Mouse (Mus musculus) hindbrain, embryonic 12.5 days (tissue): Measurements from ENCODE around the gene Cfap74. TPM values are rescaled to one million over a fixed set of nuclear protein-coding genes. Genes with fewer than 3 reads are reported as not detected.
A peak's percentile ranks its signal among the peaks of the same experiment; 100 is the strongest.
"Not testable (repeated sequence)": the region's sequence is repeated elsewhere in the genome, so short reads cannot be mapped to it uniquely, and the experiment has no call there.

Experiments used
- ATAC-seq: fragments of 200-750 bp; cut with Nextera tagmentation; 2 replicates; pipeline ENCODE4 v1.8.0; 2017; ENCODE audit warnings: moderate TSS enrichment; ENCODE audit not compliant: low FRiP score
- H3K27ac ChIP-seq: fragments of 300-500 bp; sonication (generic); 2 replicates; pipeline ENCODE4 v1.5.1; 2016; ENCODE audit warnings: mild to moderate bottlenecking
- H3K27me3 ChIP-seq: fragments of 300-500 bp; sonication (generic); 2 replicates; pipeline ENCODE4 v1.6.1; 2016; ENCODE audit warnings: mild to moderate bottlenecking
- H3K36me3 ChIP-seq: fragments of 300-500 bp; sonication (generic); 2 replicates; pipeline ENCODE4 v1.6.1; 2016; ENCODE audit warnings: mild to moderate bottlenecking
- H3K4me1 ChIP-seq: fragments of 300-500 bp; sonication (generic); 2 replicates; pipeline ENCODE4 v1.6.1; 2016
- H3K4me2 ChIP-seq: fragments of 300-500 bp; sonication (generic); replicated peaks from 2 replicates; pipeline ENCODE4 v1.6.1; 2016; ENCODE audit warnings: mild to moderate bottlenecking
- H3K4me3 ChIP-seq: fragments of 300-500 bp; sonication (generic); 2 replicates; pipeline ENCODE4 v1.5.1; 2016; ENCODE audit warnings: mild to moderate bottlenecking
- H3K9ac ChIP-seq: fragments of 300-500 bp; sonication (generic); 2 replicates; pipeline ENCODE4 v1.6.1; 2016; ENCODE audit warnings: mild to moderate bottlenecking, moderate library complexity
- H3K9me3 ChIP-seq: fragments of 300-500 bp; sonication (generic); replicated peaks from 2 replicates; pipeline ENCODE4 v1.6.1; 2016; ENCODE audit warnings: mild to moderate bottlenecking
- WGBS: fragments of 180-500 bp; shearing (Covaris S2); methylation state at CpG from one replicate; pipeline ENCODE4 v1.1.7; 2016; 5-methylcytosine and 5-hydroxymethylcytosine counted together
- polyA plus RNA-seq: library from polyadenylated mRNA; unstranded; fragments of >200 nt; fragmentation: Nextera tagmentation; extraction: Ambion mirVana; gene quantifications from 2 replicates; pipeline ENCODE4 v1.2.1, GENCODE M21; 2016

The Cfap74 gene
- polyA plus RNA-seq, 1 experiment from 2014 or later: 6.3 TPM

DNA sequence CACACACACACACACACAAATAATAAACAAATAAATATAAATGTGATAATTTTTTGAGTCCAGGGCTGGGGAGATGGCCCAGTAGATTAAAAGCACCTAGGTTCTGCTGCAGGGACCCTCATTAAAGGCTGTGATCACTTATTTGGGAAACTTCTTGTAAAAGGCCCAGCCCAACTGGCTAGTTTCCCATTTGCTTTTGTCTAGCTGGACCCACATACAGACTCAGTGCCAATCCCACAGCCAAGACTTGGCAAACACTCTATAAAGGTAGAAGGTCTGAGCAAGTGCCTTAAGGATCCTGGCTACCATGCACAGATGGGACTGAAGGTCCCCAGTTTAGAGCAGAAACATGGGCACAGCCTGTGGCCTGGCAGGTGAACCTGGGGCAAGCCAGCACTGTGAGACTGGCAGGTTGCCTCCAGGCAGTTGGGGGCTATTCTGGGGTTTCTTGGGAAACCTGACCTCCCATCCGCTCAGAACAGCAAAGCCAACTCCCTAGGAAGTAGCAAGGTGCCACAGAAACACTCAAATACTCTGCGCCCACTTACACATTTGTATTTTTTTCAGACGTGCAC, 63.8 kb downstream of the Cfap74 start:
- no peaks in the 10 kb centered on the region for H3K36me3 ChIP-seq
- no peak for ATAC-seq

GRCm38 (mm10) chr4:155473319-155473718, 64.3 kb downstream of the Cfap74 start:
- 65% methylated on average over 5 of the region's 5 CpGs for WGBS
- H3K4me1 ChIP-seq: peaks cover 6% of the 10 kb centered on the region; the same call in 1 of the 2 replicates
- no peak overlapping the region for H3K4me2 ChIP-seq
- H3K4me3 ChIP-seq: no peak overlapping the region
- no peak for ATAC-seq
- H3K27me3 ChIP-seq: peaks cover 8% of the 10 kb centered on the region; the same call in 1 of the 2 replicates
- no peak overlapping the region for H3K27ac ChIP-seq
- no peak overlapping the region for H3K9ac ChIP-seq
- no peaks in the 10 kb centered on the region for H3K9me3 ChIP-seq
- H3K36me3 ChIP-seq: no peaks in the 10 kb centered on the region

More for the DNA sequence above, 63.8 kb downstream of the Cfap74 start:
- Histone ChIP-seq H3K27me3 (peaks cover 8% of the 10 kb centered on the region; the same call in 1 of the 2 replicates), H3K4me3 (no peak overlapping the region), H3K9me3 (no peaks in the 10 kb centered on the region), H3K27ac (no peak overlapping the region), H3K9ac (no peak overlapping the region), H3K4me2 (no peak overlapping the region), H3K4me1 (peaks cover 6% of the 10 kb centered on the region; the same call in 1 of the 2 replicates)
- WGBS: 70% methylated on average over 3 of the region's 3 CpGs

GRCm38 (mm10) chr4:155473796-155474195, 64.8 kb downstream of the Cfap74 start:
- not testable (repeated sequence) for H3K9ac ChIP-seq, H3K27ac ChIP-seq, H3K4me2 ChIP-seq, H3K4me3 ChIP-seq, ATAC-seq, H3K4me1 ChIP-seq, H3K9me3 ChIP-seq, H3K36me3 ChIP-seq, H3K27me3 ChIP-seq
- WGBS: 55% methylated on average over 2 of the region's 2 CpGs

DNA sequence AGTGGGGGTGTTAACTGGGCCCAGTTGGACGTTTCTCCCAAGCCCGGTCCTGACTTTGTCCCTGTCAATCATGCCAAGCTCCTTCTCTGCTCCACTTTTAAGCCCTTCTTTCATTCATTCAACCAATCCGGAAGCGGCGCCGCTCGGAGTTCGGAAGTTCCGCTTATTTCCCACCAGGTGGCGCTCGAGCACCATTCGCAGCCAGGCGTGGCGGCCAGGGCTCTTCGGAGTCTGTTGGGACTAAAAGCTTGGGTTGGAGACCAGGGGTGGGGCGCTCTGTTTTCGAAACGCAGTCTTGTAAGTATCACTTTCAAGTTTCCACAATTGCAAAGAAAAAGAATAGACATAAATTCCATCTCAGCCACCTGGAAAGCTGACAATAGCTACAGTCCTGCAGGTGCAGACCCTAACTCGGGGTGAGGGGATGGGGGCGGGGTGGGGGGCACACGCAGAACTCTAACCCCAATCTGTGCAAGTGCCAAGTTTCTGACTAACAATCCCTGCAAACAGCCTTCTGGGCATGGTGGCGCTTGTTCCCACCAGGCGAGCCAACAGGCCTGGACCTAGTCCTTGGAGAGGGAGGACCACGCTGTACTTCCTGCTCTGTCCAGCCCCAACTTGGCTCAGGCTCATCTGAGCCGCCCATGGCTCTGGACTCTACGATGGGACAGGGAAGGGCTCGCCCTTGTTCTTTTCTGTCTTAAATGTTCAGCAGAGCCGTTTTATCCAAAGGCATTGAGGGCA, 72.6 kb downstream of the Cfap74 start:
- Histone ChIP-seq H3K9me3 (no peaks in the 10 kb centered on the region), H3K4me1 (peaks cover 3% of the 10 kb centered on the region; the same call in 1 of the 2 replicates), H3K36me3 (no peaks in the 10 kb centered on the region), H3K27me3 (0 out of 2 replicates have a peak, but pooled peaks cover 5% of the 10 kb centered on the region), H3K9ac (no peak overlapping the region), H3K4me3 (no peak overlapping the region), H3K27ac (no peak overlapping the region), H3K4me2 (peak overlapping the region; percentile 24)
- peak; percentile 52; the same call in 1 of the 2 replicates for ATAC-seq
- 27% methylated on average over 28 of the region's 28 CpGs for WGBS

- Histone ChIP-seq H3K9me3 (no peaks in the 10 kb centered on the region), H3K36me3 (no peaks in the 10 kb centered on the region), H3K4me3 (no peak overlapping the region), H3K4me1 (peaks cover 3% of the 10 kb centered on the region; the same call in 1 of the 2 replicates), H3K9ac (no peak overlapping the region), H3K27ac (no peak overlapping the region), H3K4me2 (no peak overlapping the region), H3K27me3 (0 out of 2 replicates have a peak, but pooled peaks cover 5% of the 10 kb centered on the region)
- ATAC-seq: no peak
- 92% methylated on average over 6 of the region's 6 CpGs for WGBS
These were observed 73.1 kb downstream of the Cfap74 start for GRCm38 (mm10) chr4:155482125-155482480.

DNA sequence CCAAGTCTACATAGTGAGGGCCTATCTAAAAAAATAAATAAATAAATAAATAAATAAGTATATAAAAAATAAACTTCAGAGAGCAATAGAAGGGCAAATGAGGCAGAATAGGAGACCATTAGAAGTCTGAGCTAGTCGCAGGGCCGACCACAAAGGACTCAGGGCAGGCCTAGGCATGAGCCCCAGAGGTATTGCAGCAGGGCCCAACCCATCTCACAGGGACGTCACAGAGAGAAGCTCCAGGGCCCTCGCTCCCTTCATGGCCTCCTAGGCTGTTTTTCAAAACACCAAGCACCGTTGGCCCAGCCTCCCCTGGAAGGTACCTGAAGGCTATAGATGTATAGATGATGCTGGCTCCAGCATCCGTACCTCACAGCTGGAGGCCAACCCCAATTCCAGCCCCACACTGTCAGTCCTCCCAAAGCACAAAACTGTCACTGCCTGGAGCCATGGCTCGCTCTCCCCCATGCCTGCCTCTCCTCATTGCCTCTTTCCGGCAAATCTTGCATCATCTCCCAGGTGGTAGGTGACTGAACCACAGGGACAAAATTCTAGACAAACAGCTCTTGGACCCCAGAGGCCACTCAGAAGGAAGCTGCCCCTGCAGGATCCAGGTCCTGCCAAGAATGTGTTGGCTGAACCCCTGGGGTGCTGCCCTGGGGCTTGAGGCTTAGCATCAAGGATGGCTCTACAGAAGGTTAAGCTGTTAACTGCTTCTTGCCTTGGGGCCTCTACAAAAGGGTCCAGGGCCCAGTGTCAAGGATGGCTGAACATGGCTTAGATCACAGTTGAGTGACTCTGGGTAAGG, 73.9 kb downstream of the Cfap74 start:
- H3K36me3 ChIP-seq: no peaks in the 10 kb centered on the region
- no peak overlapping the region for H3K4me3 ChIP-seq
- no peaks in the 10 kb centered on the region for H3K9me3 ChIP-seq
- no peak overlapping the region for H3K9ac ChIP-seq
- 68% methylated on average over 8 of the region's 8 CpGs for WGBS
- ATAC-seq: no peak
- 0 out of 2 replicates have a peak, but pooled peaks cover 5% of the 10 kb centered on the region for H3K27me3 ChIP-seq
- no peak overlapping the region for H3K27ac ChIP-seq
- H3K4me2 ChIP-seq: no peak overlapping the region
- H3K4me1 ChIP-seq: peaks cover 8% of the 10 kb centered on the region

DNA sequence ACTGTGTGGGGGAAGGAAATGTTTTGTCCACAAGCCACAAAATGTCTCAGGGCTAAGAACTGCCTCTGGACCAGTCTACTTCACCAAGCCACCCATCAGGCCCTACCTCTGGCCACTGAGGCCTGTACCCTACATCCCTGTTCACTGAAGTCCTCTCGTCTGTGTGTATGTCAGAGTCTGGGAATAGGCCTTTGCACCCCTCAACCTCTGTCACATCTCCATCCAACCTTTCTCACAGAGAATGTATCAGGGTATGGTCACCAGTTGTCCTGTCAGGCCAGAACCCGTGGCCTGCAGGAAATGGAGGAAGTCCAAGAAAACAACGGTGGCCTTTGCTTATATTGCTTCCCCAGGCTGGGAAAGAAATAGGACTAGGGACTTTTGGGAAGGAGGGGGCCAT, 76.5 kb downstream of the Cfap74 start:
- Histone ChIP-seq H3K36me3 (no peaks in the 10 kb centered on the region), H3K27me3 (0 out of 2 replicates have a peak, but pooled peaks cover 5% of the 10 kb centered on the region), H3K27ac (no peak overlapping the region), H3K4me1 (peaks cover 25% of the 10 kb centered on the region), H3K9me3 (no peaks in the 10 kb centered on the region), H3K4me3 (no peak overlapping the region), H3K4me2 (no peak overlapping the region), H3K9ac (no peak overlapping the region)
- ATAC-seq: no peak
- 85% methylated on average over 3 of the region's 3 CpGs for WGBS

DNA sequence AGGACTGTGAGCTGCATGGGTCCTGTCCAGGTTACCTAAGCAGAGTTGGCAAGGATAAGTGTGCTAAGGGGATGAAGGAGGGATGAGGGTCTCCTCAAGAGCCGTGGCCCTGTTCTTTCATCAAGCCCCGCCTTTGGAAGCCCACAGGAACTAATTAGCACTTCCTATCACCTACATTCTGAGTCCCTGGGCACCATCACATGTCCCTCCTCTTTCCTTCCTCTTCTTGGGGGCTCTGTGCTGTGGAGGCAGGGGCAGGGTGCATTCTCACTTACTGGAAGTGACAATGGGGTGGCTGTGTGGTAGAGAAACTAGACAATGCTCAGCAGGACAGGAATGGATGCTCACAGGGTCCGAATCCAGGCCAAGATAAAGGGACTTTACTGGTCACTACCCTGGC, 78.8 kb downstream of the Cfap74 start:
- peak overlapping the region; percentile 52; the same call in 1 of the 2 replicates for H3K27ac ChIP-seq
- no peaks in the 10 kb centered on the region for H3K9me3 ChIP-seq
- H3K4me2 ChIP-seq: no peak overlapping the region

GRCm38 (mm10) chr4:155488232-155489025, 79.4 kb downstream of the Cfap74 start:
- no peak overlapping the region for H3K9ac ChIP-seq

More for the DNA sequence above, 78.8 kb downstream of the Cfap74 start:
- 48% methylated on average over 3 of the region's 3 CpGs for WGBS
- no peaks in the 10 kb centered on the region for H3K27me3 ChIP-seq
- H3K36me3 ChIP-seq: no peaks in the 10 kb centered on the region
- peaks cover 24% of the 10 kb centered on the region for H3K4me1 ChIP-seq
- no peak for ATAC-seq
- no peak overlapping the region for H3K4me3 ChIP-seq
- no peak overlapping the region for H3K9ac ChIP-seq

GRCm38 (mm10) chr4:155489101-155489970, 80.3 kb downstream of the Cfap74 start:
- no peak overlapping the region for H3K4me2 ChIP-seq
- H3K9ac ChIP-seq: no peak overlapping the region
- ATAC-seq: no peak
- H3K4me1 ChIP-seq: peaks cover 40% of the 10 kb centered on the region
- H3K9me3 ChIP-seq: no peaks in the 10 kb centered on the region
- 85% methylated on average over 9 of the region's 9 CpGs for WGBS
- H3K27me3 ChIP-seq: no peaks in the 10 kb centered on the region
- H3K27ac ChIP-seq: peak overlapping the region; percentile 52; the same call in 1 of the 2 replicates
- H3K36me3 ChIP-seq: no peaks in the 10 kb centered on the region
- H3K4me3 ChIP-seq: no peak overlapping the region

More at GRCm38 (mm10) chr4:155488232-155489025, 79.4 kb downstream of the Cfap74 start:
- no peaks in the 10 kb centered on the region for H3K27me3 ChIP-seq
- H3K4me2 ChIP-seq: 0 out of 2 replicates have a peak overlapping the region, but pooled peaks have one; percentile 6
- H3K4me1 ChIP-seq: peaks cover 31% of the 10 kb centered on the region
- no peak overlapping the region for H3K4me3 ChIP-seq
- H3K9me3 ChIP-seq: no peaks in the 10 kb centered on the region
- 0 out of 2 replicates have a peak, but pooled peaks have one; percentile 20 for ATAC-seq
- WGBS: 77% methylated on average over 8 of the region's 8 CpGs
- no peaks in the 10 kb centered on the region for H3K36me3 ChIP-seq
- H3K27ac ChIP-seq: peak overlapping the region; percentile 52

GRCm38 (mm10) chr4:155490456-155490855, 81.5 kb downstream of the Cfap74 start:
- Histone ChIP-seq H3K27me3 (no peaks in the 10 kb centered on the region), H3K9me3 (no peaks in the 10 kb centered on the region), H3K9ac (peak overlapping the region; percentile 100), H3K36me3 (no peaks in the 10 kb centered on the region), H3K4me3 (peak overlapping the region; percentile 99), H3K4me1 (peaks cover 48% of the 10 kb centered on the region), H3K4me2 (peak overlapping the region; percentile 78), H3K27ac (peak overlapping the region; percentile 96)
- 32% methylated on average over 5 of the region's 5 CpGs for WGBS
- ATAC-seq: peak; percentile 17; the same call in 1 of the 2 replicates
